Mouse (Mus musculus) limb, embryonic 13.5 days (tissue): ENCODE measurements at regions not wholly inside any gene's neighbourhood (a gene's known extent, or its start where the extent isn't known, plus 50 kb on each side); places are given as distances from the start of the nearest gene placed in this dataset.

Experiments
- ATAC-seq: fragments of 200-750 bp; cut with Nextera tagmentation; 2 replicates; pipeline ENCODE4 v1.8.0; 2017; ENCODE audit warnings: low read depth, moderate number of reproducible peaks, moderate TSS enrichment; ENCODE audit not compliant: low FRiP score
- H3K27ac ChIP-seq: fragments of 300-500 bp; sonication (generic); 2 replicates; pipeline ENCODE4 v1.5.1; 2015; ENCODE audit warnings: inconsistent platforms, mild to moderate bottlenecking, moderate library complexity
- H3K27me3 ChIP-seq: fragments of 300-500 bp; sonication (generic); 2 replicates; pipeline ENCODE4 v1.6.1; 2015; ENCODE audit warnings: mild to moderate bottlenecking, inconsistent platforms
- H3K36me3 ChIP-seq: fragments of 300-500 bp; sonication (generic); 2 replicates; pipeline ENCODE4 v1.6.1; 2015; ENCODE audit warnings: inconsistent platforms, mild to moderate bottlenecking, moderate library complexity
- H3K4me1 ChIP-seq: fragments of 300-500 bp; sonication (generic); 2 replicates; pipeline ENCODE4 v1.6.1; 2015; ENCODE audit warnings: inconsistent platforms
- H3K4me2 ChIP-seq: fragments of 300-500 bp; sonication (generic); replicated peaks from 2 replicates; pipeline ENCODE4 v1.6.1; 2015; ENCODE audit warnings: inconsistent platforms, mild to moderate bottlenecking, moderate library complexity
- H3K4me3 ChIP-seq: fragments of 300-500 bp; sonication (generic); 2 replicates; pipeline ENCODE4 v1.5.1; 2015; ENCODE audit warnings: moderate library complexity, mild to moderate bottlenecking, inconsistent platforms
- H3K9ac ChIP-seq: fragments of 300-500 bp; sonication (generic); 2 replicates; pipeline ENCODE4 v1.6.1; 2015; ENCODE audit warnings: mild to moderate bottlenecking, inconsistent platforms
- H3K9me3 ChIP-seq: fragments of 300-500 bp; sonication (generic); 2 replicates; pipeline ENCODE4 v1.6.1; 2016; ENCODE audit warnings: inconsistent platforms
- WGBS: fragments of 180-500 bp; shearing (Covaris S2); methylation state at CpG from one replicate; pipeline ENCODE4 v1.1.7; 2015; 5-methylcytosine and 5-hydroxymethylcytosine counted together

- Histone ChIP-seq H3K27ac (peak overlapping the region; percentile 67; the same call in 1 of the 2 replicates), H3K9ac (no peak overlapping the region), H3K27me3 (no peaks in the 10 kb centered on the region), H3K36me3 (no peaks in the 10 kb centered on the region), H3K4me3 (no peak overlapping the region), H3K4me1 (peaks cover 18% of the 10 kb centered on the region), H3K9me3 (no peaks in the 10 kb centered on the region), H3K4me2 (peak overlapping the region; percentile 17; the same call in 1 of the 2 replicates)
- WGBS = 10% methylated on average over 11 of the region's 11 CpGs
- ATAC-seq = no peak; the same call in 1 of the 2 replicates
These were observed 315.3 kb upstream of the Prickle1 start for GRCm38 (mm10) chr15:93910981-93911431.

- no peak overlapping the region for H3K4me3 ChIP-seq
- no peak overlapping the region for H3K9ac ChIP-seq
- H3K36me3 ChIP-seq = no peaks in the 10 kb centered on the region
- no peak overlapping the region for H3K27ac ChIP-seq
- 84% methylated on average over 3 of the region's 3 CpGs for WGBS
- peaks cover 18% of the 10 kb centered on the region for H3K4me1 ChIP-seq
- H3K4me2 ChIP-seq = no peak overlapping the region
- no peaks in the 10 kb centered on the region for H3K27me3 ChIP-seq
- no peak for ATAC-seq
- H3K9me3 ChIP-seq = no peaks in the 10 kb centered on the region
These were observed 314.5 kb upstream of the Prickle1 start for GRCm38 (mm10) chr15:93910158-93910557.

GRCm38 (mm10) chr15:93903671-93904603 is 308.2 kb upstream of the Prickle1 start:
- peak; percentile 61 for ATAC-seq
- Histone ChIP-seq H3K4me3 (no peak overlapping the region), H3K4me2 (no peak overlapping the region), H3K36me3 (no peaks in the 10 kb centered on the region), H3K9ac (no peak overlapping the region), H3K27ac (peak overlapping the region; percentile 69), H3K4me1 (peaks cover 27% of the 10 kb centered on the region), H3K9me3 (no peaks in the 10 kb centered on the region), H3K27me3 (no peaks in the 10 kb centered on the region)
- 22% methylated on average over 18 of the region's 18 CpGs for WGBS

GRCm38 (mm10) chr15:93882826-93883225 is 287.1 kb upstream of the Prickle1 start:
- Histone ChIP-seq H3K4me2 (no peak overlapping the region), H3K4me1 (peaks cover 21% of the 10 kb centered on the region), H3K9me3 (no peaks in the 10 kb centered on the region), H3K36me3 (no peaks in the 10 kb centered on the region), H3K4me3 (no peak overlapping the region), H3K27ac (no peak overlapping the region), H3K9ac (no peak overlapping the region), H3K27me3 (no peaks in the 10 kb centered on the region)
- no peak for ATAC-seq
- WGBS = 92% methylated on average over 8 of the region's 8 CpGs

- Histone ChIP-seq H3K36me3 (no peaks in the 10 kb centered on the region), H3K4me1 (peaks cover 30% of the 10 kb centered on the region), H3K4me2 (no peak overlapping the region), H3K27ac (no peak overlapping the region), H3K9me3 (no peaks in the 10 kb centered on the region), H3K4me3 (no peak overlapping the region), H3K27me3 (no peaks in the 10 kb centered on the region), H3K9ac (no peak overlapping the region)
- ATAC-seq = no peak
These were observed 285.6 kb upstream of the Prickle1 start for GRCm38 (mm10) chr15:93881276-93881675.

GRCm38 (mm10) chr15:93880302-93880701 is 284.6 kb upstream of the Prickle1 start:
- no peak for ATAC-seq
- H3K4me3 ChIP-seq = no peak overlapping the region
- peaks cover 34% of the 10 kb centered on the region for H3K4me1 ChIP-seq
- no peak overlapping the region for H3K27ac ChIP-seq
- H3K4me2 ChIP-seq = no peak overlapping the region
- 77% methylated on average over 8 of the region's 8 CpGs for WGBS
- no peaks in the 10 kb centered on the region for H3K9me3 ChIP-seq
- no peaks in the 10 kb centered on the region for H3K27me3 ChIP-seq
- no peak overlapping the region for H3K9ac ChIP-seq
- no peaks in the 10 kb centered on the region for H3K36me3 ChIP-seq

- 50% methylated on average over 3 of the region's 3 CpGs for WGBS
- ATAC-seq = no peak
- H3K4me3 ChIP-seq = no peak overlapping the region
- H3K27ac ChIP-seq = peak overlapping the region; percentile 28; the same call in 1 of the 2 replicates
- H3K4me1 ChIP-seq = peaks cover 34% of the 10 kb centered on the region
- no peak overlapping the region for H3K9ac ChIP-seq
- H3K36me3 ChIP-seq = no peaks in the 10 kb centered on the region
- H3K27me3 ChIP-seq = no peaks in the 10 kb centered on the region
- no peaks in the 10 kb centered on the region for H3K9me3 ChIP-seq
- no peak overlapping the region for H3K4me2 ChIP-seq
These were observed 283.3 kb upstream of the Prickle1 start for GRCm38 (mm10) chr15:93879006-93879405.

GRCm38 (mm10) chr15:93876335-93876734 is 280.6 kb upstream of the Prickle1 start:
- H3K9ac ChIP-seq = no peak overlapping the region
- no peak overlapping the region for H3K27ac ChIP-seq
- no peak overlapping the region for H3K4me2 ChIP-seq
- no peaks in the 10 kb centered on the region for H3K27me3 ChIP-seq
- H3K9me3 ChIP-seq = no peaks in the 10 kb centered on the region
- peaks cover 34% of the 10 kb centered on the region for H3K4me1 ChIP-seq
- 71% methylated on average over 10 of the region's 10 CpGs for WGBS
- H3K4me3 ChIP-seq = no peak overlapping the region
- H3K36me3 ChIP-seq = no peaks in the 10 kb centered on the region
- ATAC-seq = no peak

GRCm38 (mm10) chr15:93875685-93876084 is 280.0 kb upstream of the Prickle1 start:
- Histone ChIP-seq H3K9ac (no peak overlapping the region), H3K4me2 (no peak overlapping the region), H3K4me3 (no peak overlapping the region), H3K4me1 (peaks cover 34% of the 10 kb centered on the region), H3K27ac (no peak overlapping the region), H3K27me3 (no peaks in the 10 kb centered on the region), H3K36me3 (no peaks in the 10 kb centered on the region), H3K9me3 (no peaks in the 10 kb centered on the region)
- WGBS = 86% methylated on average over 1 of the region's 1 CpGs
- no peak for ATAC-seq

- no peak for ATAC-seq
- Histone ChIP-seq H3K9ac (no peak overlapping the region), H3K27ac (no peak overlapping the region)
These were observed 278.5 kb upstream of the Prickle1 start for GRCm38 (mm10) chr15:93874206-93874605.

GRCm38 (mm10) chr15:93857336-93857901 is 261.7 kb upstream of the Prickle1 start:
- Histone ChIP-seq H3K9ac (no peak overlapping the region), H3K27ac (peak overlapping the region; percentile 45), H3K36me3 (no peaks in the 10 kb centered on the region), H3K4me1 (peaks cover 30% of the 10 kb centered on the region), H3K4me2 (peak overlapping the region; percentile 10), H3K9me3 (0 out of 2 replicates have a peak, but pooled peaks cover 4% of the 10 kb centered on the region), H3K27me3 (no peaks in the 10 kb centered on the region), H3K4me3 (no peak overlapping the region)
- WGBS = 28% methylated on average over 12 of the region's 12 CpGs
- ATAC-seq = peak; percentile 66

More at GRCm38 (mm10) chr15:93874206-93874605, 278.5 kb upstream of the Prickle1 start:
- H3K36me3 ChIP-seq = no peaks in the 10 kb centered on the region
- H3K4me1 ChIP-seq = peaks cover 28% of the 10 kb centered on the region
- 75% methylated on average over 6 of the region's 6 CpGs for WGBS
- no peaks in the 10 kb centered on the region for H3K9me3 ChIP-seq
- no peak overlapping the region for H3K4me3 ChIP-seq
- no peaks in the 10 kb centered on the region for H3K27me3 ChIP-seq
- no peak overlapping the region for H3K4me2 ChIP-seq

GRCm38 (mm10) chr15:93853221-93853620 is 257.5 kb upstream of the Prickle1 start:
- 49% methylated on average over 3 of the region's 3 CpGs for WGBS
- no peak for ATAC-seq
- Histone ChIP-seq H3K4me1 (peaks cover 36% of the 10 kb centered on the region), H3K27ac (peak overlapping the region; percentile 11; the same call in 1 of the 2 replicates), H3K36me3 (no peaks in the 10 kb centered on the region), H3K9me3 (0 out of 2 replicates have a peak, but pooled peaks cover 4% of the 10 kb centered on the region), H3K4me3 (no peak overlapping the region), H3K9ac (no peak overlapping the region), H3K27me3 (no peaks in the 10 kb centered on the region), H3K4me2 (no peak overlapping the region)
